Mouse (Mus musculus) E14TG2a.4 (cell line): Measurements from ENCODE around the gene Gimd1.

Experiments used
- CTCF ChIP-seq: conservative IDR thresholded peaks from 2 replicates; pipeline ENCODE4 v1.5.1; 2014; ENCODE audit warnings: low read length
- POU5F1 ChIP-seq: IDR thresholded peaks from 2 replicates; pipeline ENCODE4 v1.6.1; 2014; ENCODE audit warnings: low read length, borderline replicate concordance

DNA sequence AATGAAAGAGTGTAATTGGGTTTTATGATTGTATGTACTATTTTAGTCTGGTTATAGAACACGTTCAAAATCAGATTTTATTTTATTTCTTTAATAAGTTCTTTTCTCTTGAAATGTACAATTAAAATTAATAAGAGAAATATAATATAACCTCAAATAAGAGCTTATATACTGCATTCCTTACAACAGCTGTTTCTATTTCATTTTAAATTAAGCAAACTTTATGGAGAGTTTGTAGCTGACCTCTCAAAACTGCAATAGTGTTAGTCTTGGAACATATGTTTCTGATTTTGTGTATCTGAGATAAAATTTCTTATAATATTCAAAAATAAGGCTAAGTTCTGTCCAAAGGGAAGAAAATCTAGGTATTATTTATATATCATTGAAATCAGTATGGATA lies 39.0 kb upstream of the Gimd1 start:
- TF ChIP-seq CTCF (no peak), POU5F1 (no peak)
